Mouse (Mus musculus): ENCODE measurements at regions not wholly inside any gene's neighbourhood (a gene's known extent, or its start where the extent isn't known, plus 50 kb on each side); places are given as distances from the start of the nearest gene placed in this dataset.

GRCm38 (mm10) chr14:100362786-100363185 is 78.3 kb upstream of the Klf12 start:
- intact Hi-C loops (cut with DNase I): no loop called here

GRCm38 (mm10) chr14:100361346-100362029 is 77.0 kb upstream of the Klf12 start:
- intact Hi-C loops (cut with DNase I): no loop called here
- DNase-seq: no peak

More at GRCm38 (mm10) chr14:100362786-100363185, 78.3 kb upstream of the Klf12 start:
- no peak for DNase-seq

GRCm38 (mm10) chr14:100359881-100360280 is 75.4 kb upstream of the Klf12 start:
- DNase-seq: peak in 1 of 2 experiments; percentile 10
- intact Hi-C loops (cut with DNase I): no loop called here

GRCm38 (mm10) chr14:100357131-100357530 is 72.7 kb upstream of the Klf12 start:
- DNase-seq: no peak
- intact Hi-C loops (cut with DNase I): no loop called here

GRCm38 (mm10) chr14:100353508-100353907 is 69.0 kb upstream of the Klf12 start:
- intact Hi-C loops (cut with DNase I): no loop called here
- no peak for DNase-seq

- DNase-seq: no peak
- intact Hi-C loops (cut with DNase I): no loop called here
These were observed 68.5 kb upstream of the Klf12 start for GRCm38 (mm10) chr14:100352961-100353452.

- no peak for DNase-seq
- intact Hi-C loops (cut with DNase I): no loop called here
These were observed 66.5 kb upstream of the Klf12 start for GRCm38 (mm10) chr14:100351004-100351403.

- intact Hi-C loops (cut with DNase I): no loop called here
These were observed 65.7 kb upstream of the Klf12 start for GRCm38 (mm10) chr14:100350021-100350790.

GRCm38 (mm10) chr14:100348336-100349164 is 64.1 kb upstream of the Klf12 start:
- intact Hi-C loops (cut with DNase I): no loop called here
- no peak for DNase-seq

More at GRCm38 (mm10) chr14:100350021-100350790, 65.7 kb upstream of the Klf12 start:
- no peak for DNase-seq

- DNase-seq: no peak
- intact Hi-C loops (cut with DNase I): no loop called here
These were observed 52.4 kb upstream of the Klf12 start for GRCm38 (mm10) chr14:100336926-100337325.

Small RNA genes lying in the stretch of these regions (microRNA-seq; reads per million reads assigned to microRNA genes)
- gene Gm22401: 0 reads per million in 2 experiments

All from heart, postnatal 10 days (tissue).